Mouse (Mus musculus) heart, postnatal 0 days (tissue): ENCODE results near the gene Prdm15.

Experiments used
- CTCF ChIP-seq: IDR thresholded peaks from 2 replicates; pipeline ENCODE4 v1.5.1; 2016; ENCODE audit warnings: antibody characterized with exemption, control low read depth, low read depth
- EP300 ChIP-seq: IDR thresholded peaks from 2 replicates; pipeline ENCODE4 v1.6.1; 2016; ENCODE audit warnings: antibody characterized with exemption, low read depth

DNA sequence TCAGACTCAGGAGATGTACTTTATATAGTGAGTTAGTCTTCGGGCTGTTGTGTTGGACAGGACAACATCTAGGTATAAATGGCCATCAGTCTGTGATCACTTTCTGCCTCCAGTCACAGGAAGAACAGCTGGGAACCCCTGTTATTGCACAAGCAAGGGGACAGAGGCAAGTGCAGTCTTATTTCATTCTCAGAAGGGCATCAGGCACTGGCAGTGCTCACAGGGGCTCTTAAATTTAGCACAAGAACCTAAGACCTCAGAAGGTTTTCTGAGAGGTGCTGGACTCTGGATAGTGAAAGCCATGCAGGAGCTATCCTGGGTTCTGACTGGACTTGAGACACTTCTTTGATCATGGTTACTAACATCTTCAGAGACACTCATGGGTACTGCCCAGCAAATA lies 32.0 kb upstream of the Prdm15 start:
- TF ChIP-seq CTCF (no peak), EP300 (no peak)
